Mouse (Mus musculus) heart, postnatal 4 days (tissue): ENCODE measurements at regions not wholly inside any gene's neighbourhood (a gene's known extent, or its start where the extent isn't known, plus 50 kb on each side); places are given as distances from the start of the nearest gene placed in this dataset.

Source experiments
- DNase-seq: peaks from one replicate; pipeline ENCODE4 v3.0.0; 2021

GRCm38 (mm10) chr3:157842872-157843271 is 82.0 kb downstream of the Cth start:
- no peak for DNase-seq

DNA sequence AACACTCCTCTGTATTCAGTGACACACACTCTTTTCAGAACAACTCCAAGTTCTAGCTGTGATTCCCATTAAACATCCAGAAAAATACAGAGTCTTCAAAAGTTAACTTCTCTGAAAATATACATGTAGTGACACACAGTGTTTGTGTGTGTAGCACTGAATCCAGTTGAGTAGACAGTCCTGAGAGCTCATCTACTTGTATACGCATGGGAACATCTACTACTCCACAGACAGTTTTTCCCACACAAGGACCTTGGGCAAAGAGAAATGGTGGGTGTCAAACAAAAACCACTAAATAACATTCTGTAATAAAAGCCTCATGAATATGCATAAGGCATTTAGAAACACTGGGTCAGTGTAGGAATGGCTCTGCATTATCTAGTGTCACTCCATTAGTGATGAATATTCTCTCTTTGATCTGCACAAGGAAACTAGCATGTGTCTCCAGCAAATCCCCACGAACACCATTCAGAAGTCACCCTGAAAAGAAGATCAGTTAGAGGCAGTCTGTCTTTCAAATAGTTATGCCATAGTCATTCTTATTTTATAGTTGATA is 83.6 kb downstream of the Cth start:
- no peak for DNase-seq

DNA sequence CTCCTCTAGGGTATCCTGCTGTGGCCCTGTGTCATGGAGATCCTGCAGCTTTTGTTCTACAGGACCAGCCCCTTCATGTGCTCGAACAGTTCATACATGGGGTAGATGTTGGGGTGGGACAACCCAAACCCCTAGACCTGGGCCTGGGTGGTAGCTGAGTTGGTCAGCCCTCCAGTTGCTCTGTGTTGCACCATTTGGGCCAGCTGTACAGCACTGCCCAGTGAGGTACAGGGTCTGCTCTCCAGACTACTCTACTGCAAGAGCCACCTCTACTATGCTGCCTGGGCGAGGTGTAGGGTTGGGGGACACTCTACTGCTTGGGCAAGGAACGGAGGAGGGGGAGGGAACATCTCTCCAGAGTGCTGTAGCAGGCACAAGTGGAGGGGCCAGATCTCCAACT is 120.6 kb downstream of the Cth start:
- no peak for DNase-seq

DNA sequence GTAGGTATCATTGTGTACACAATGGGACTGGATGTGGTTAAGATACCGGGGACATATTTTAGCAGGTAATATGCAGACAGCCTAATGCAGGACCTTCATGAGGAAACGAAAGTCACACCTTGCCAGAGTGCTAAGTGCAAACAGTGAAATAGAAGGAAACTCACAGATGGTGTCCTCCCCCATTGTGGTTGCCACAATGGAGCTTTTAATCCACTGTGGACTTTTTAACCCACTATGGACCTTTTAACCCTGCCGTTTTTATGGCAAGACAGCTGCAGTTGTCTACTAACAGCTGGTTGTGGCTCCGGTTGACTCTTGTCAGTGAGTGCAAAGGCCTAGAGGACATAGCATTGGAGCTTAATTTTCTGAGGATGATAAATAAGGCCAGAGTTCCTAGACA is 121.5 kb downstream of the Cth start:
- DNase-seq: no peak

GRCm38 (mm10) chr3:157787559-157788256 is 137.2 kb downstream of the Cth start:
- DNase-seq: no peak

- no peak for DNase-seq
These were observed 143.8 kb downstream of the Cth start for GRCm38 (mm10) chr3:157781071-157781470.

DNA sequence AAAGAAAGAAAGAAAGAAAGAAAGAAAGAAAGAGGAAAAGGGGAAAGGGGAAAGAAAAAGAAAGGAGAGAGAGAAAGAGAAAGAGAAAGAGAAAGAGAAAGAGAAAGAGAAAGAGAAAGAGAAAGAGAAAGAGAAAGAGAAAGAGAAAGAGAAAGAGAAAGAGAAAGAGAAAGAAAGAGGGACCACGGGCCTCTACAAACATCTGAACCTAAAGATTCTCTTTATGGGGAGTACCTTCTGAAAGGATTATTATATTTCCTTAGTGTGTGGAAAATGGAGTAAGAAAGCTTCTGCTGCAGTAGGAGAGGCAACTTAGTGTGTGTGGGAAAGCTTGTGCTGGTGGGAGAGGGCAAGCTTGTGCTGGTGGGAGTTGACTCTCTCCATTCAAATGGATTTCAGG is 147.1 kb downstream of the Cth start:
- DNase-seq: no peak

GRCm38 (mm10) chr3:157763487-157764199 is 161.2 kb downstream of the Cth start:
- no peak for DNase-seq

DNA sequence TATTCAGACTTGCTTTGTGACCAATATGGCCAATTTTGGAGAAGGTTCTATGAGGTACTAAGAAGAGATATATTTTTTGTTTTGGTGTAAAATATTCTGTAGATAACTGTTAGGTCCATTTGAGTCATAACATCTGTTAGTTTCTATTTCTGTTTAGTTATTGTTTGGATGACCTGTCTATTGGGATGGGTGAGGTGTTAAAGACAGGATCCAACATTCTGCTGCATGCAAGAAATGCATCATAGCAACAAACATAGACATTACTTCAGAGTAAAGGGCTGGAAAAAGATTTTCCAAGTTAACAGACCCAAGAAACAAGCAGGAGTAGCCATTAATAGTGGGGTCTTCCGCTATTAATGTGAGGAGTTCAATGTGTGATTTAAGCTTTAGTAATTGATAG is 165.0 kb downstream of the Cth start:
- no peak for DNase-seq

DNA sequence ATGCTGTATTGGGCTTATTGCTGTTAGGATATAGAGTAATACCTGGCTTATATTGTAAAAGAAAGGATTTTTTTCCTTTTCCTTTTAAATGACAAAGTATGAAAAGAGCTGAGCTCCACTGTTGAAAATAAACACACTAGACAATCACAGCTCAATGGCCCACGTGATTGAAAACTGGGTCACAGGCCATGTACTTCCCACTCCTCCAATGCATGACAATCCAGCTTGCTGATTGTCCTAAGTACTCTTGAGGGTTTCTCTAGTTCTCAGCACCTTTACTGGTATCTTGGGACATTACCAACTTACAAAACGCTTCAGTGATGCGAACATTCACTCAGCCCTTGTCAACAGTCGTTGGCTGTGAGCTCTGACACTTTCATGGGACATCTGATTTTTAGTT is 170.1 kb downstream of the Cth start:
- DNase-seq: no peak

DNA sequence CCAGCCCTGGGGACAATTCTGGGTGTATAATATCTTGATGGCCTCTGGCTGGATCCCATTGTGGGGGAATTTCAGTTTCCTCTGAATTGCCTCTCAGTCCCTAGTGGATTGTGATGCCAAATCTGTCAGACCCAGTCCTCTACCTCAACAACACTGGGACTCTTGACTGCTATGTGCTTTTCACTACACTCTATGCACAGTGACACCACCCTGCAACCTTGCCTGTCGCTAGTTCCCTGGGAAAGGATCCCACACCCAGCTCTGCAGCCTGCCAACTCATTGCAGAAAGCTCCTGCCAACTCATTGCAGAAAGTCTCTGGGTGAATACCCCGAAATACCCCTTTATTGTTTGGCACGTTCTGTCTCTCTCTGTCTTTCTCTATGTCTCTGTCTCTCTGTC is 174.6 kb downstream of the Cth start:
- DNase-seq: peak; percentile 7

DNA sequence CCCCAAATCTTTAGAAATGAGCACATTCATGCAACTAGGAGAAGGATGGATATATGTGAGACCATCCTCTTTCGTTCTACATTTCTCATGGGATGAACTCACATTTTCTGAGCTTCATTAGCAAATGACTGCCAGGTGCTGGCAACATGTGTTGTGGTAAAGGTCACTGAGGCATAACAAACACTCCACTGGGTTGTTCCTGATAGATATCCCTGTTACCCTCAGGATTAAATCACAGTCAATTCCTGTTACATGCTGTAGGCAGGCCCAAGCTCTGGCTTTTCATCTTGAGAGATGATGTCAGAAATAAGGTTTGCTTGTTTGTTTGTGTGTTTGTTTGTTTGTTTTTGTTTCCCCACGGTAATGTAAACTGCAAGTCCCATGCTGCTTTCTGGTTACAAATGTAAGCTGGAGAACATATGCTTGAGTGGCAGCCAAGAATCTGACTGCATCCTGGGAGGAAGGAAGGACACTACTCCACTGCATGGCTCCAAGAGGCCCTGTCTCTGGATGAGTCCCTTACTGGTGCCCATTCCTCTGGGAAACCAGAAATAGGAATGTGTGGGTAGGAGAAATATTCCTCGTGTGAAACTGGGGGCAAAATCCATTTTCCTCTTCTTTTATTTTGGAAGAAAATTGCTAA is 176.4 kb downstream of the Cth start:
- DNase-seq: no peak

GRCm38 (mm10) chr3:157743000-157743399 is 176.3 kb downstream of the Ptger3 start:
- DNase-seq: no peak

DNA sequence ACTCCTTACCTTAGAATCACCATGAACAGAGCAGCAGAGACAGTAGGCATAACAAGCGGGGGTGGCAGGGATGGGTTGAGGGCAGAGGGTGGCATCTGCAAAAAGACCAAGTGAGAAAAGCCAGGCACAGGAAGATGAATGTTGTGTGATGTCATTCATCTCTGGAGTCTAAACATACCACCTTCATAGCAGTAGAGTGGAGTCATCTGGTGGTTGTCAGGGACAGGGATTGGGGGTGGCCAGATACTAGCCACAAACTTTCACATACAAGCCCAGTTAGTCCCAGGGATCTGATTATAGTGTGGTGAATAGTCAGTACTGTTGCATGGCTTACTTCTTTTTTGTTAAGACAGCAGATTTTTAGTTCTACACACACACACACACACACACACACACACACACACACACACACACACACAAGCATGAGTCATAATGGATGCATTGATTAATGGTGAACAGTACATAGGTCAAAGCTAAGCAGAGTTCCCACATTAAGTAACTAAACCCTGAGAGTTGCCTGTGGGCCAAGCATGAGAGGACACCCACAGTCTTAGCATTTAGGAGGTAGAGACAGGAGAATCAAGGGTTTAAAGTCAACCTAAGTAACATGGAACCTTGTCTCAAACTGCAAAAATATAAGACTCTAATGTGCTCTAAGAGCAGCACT is 173.1 kb downstream of the Ptger3 start:
- no peak for DNase-seq

DNA sequence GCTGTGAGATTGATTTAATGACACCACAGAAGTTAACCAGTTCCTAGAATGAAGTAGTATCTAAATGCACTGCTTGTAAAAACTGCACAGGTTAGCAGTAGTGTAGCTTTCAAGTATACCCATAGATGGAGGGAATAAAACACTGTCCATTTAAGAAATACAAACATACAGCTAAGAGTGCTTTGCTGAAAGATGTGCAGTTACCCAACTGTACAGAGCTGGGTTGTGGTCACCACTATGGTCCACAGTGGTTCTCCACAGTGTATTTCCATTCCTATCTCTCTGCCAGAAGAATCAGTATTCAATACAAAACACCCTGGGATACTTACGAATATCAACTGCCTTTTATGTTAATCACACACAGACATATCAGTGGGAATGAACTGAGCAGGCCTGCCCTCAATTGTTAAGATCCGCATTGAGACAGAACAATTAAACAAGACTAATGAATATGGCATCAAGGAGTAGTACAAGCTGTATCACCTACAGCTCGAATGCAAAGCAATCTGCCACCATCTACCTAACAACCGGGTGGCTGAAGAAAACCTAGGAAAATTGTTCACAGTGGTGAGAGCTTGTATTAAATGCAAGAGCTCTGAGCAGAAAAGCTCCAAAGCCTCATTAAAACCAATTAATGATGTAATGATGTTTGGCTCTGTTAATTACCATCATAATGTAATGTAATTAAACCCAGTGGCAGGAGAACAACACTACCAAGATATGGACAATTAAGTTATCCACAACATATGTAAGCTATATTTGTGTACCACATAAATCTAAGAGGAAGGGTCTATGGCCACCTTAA is 165.6 kb downstream of the Ptger3 start:
- DNase-seq: no peak

GRCm38 (mm10) chr3:157729711-157730367 is 163.1 kb downstream of the Ptger3 start:
- no peak for DNase-seq

GRCm38 (mm10) chr3:157724542-157724941 is 157.8 kb downstream of the Ptger3 start:
- DNase-seq: no peak

GRCm38 (mm10) chr3:157723184-157723583 is 156.5 kb downstream of the Ptger3 start:
- DNase-seq: no peak

GRCm38 (mm10) chr3:157717313-157717921 is 150.7 kb downstream of the Ptger3 start:
- peak; percentile 77 for DNase-seq

DNA sequence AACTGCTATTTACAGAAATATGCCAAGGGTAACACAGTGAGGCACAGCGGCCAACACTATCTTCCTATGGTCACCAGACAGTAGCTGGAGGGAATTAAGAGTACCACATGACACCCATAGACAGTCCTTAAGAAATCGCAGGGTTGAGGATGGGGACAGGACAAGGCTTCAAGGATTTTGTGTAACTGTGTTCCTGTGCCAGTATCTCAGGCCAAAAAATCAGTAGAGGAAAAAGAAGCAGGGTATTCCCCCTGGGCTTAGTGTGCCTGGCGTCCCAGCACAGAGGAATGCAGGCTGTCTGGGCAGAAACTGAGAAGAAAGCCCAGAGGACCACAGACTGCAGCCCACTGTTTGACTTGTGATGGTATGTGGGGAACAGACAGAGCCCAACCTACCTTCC is 147.3 kb downstream of the Ptger3 start:
- DNase-seq: no peak

DNA sequence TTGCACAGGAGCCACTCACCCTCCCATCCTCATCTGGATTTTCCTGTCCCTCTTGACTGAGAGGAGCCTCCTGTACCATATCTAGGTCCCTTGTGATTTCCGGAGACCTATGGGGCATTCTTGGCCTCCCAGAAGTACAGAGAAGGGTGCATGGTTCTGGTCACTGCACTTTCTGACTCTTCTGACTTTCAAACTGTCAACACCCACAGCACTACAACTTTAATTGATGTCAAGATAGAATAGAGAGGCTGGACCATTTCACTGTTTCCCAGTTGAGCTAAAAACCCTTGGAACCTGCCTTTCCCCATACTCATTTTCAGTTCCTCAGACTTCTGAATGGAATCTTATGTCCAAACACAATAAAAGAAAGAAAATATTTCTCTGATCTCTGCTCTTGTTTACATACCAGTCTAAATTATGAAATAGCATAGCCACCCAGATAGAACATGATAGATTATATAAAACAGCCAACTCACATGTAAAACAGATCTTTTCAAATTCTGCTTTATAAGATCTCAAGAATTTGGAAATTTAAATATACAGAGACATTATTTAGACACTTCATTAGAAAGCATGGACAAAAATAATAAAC is 144.2 kb downstream of the Ptger3 start:
- no peak for DNase-seq
